Mouse (Mus musculus) left cerebral cortex, postnatal 36 days (tissue): ENCODE measurements around the gene Slc20a1. TPM values are rescaled to one million over a fixed set of nuclear protein-coding genes. Genes with fewer than 3 reads are reported as not detected.

ENCODE experiments used
- DNase-seq, 2 experiments: peaks; one replicate each; pipeline ENCODE4 v3.0.0; 2021 to 2022; ENCODE audit warnings: low spot score in 2 of 2, mixed read lengths in 1 of 2
- intact Hi-C: fragments of 180-260 bp; cut with DNase I; formaldehyde crosslinking; loops from one replicate; pipeline ENCODE4 v1.15.1; 2025
- total RNA-seq, 2 experiments: library from RNA; stranded (reverse); gene quantifications; 2 replicates each; pipeline ENCODE4 v1.2.3; 2021

Gene Slc20a1
- total RNA-seq, 2 experiments from 2014 or later: 140 to 151 TPM

GRCm38 (mm10) chr2:129244446-129245120, 46.0 kb downstream of the Slc20a1 start:
- no peak for DNase-seq
- intact Hi-C loops: loop anchor here (5.0 kb wide), 1 partner anchor 37 kb away; no protein-coding TSS in a partner anchor

DNA sequence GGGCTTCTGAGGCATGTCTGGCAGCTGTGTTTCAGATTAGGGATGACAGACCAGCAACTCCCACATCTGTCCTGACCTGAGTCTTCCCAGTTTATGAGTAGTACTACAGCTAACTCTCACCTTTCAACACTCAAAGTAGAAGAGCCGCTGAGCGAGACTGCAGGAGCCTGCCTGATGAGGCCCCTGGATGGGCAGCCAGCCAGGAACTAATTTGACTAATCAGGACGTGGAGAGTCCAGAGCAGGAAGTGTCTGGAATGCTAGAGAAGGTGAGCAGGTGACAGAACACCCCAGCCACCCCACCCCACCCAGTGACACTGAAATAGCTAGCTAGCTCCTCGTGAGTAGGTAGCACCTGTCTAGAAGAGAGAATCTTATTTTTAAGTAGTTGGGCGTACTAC, 47.1 kb downstream of the Slc20a1 start:
- intact Hi-C loops: no loop called here
- no peak for DNase-seq

DNA sequence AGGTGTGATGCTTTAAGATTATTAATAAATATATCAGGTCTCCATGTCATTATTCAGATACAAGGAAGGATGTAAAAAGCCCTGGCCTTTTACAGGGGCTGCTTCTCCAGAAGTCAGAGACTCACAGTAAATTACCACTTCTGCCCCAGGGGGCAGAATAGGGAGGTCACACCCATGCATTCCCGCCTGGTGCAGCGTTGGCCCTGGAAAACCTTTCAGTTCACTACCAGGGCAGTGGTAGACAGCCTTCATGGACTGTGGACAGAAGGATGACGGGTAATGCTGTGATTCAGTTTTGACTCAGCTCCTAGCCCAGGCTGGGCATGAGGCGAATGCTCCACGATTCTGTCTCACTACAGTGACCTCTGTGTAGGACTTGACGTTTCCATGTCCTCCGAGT, 47.9 kb downstream of the Slc20a1 start:
- intact Hi-C loops: no loop called here
- DNase-seq: no peak

- DNase-seq: no peak
- intact Hi-C loops: no loop called here
These were observed 48.4 kb downstream of the Slc20a1 start for GRCm38 (mm10) chr2:129246924-129247323.

- no peak for DNase-seq
- intact Hi-C loops: no loop called here
These were observed 49.1 kb downstream of the Slc20a1 start for GRCm38 (mm10) chr2:129247707-129248121.

- DNase-seq: no peak
- intact Hi-C loops: no loop called here
These were observed 50.8 kb downstream of the Slc20a1 start for GRCm38 (mm10) chr2:129249321-129249720.

- DNase-seq: no peak
- intact Hi-C loops: no loop called here
These were observed 54.5 kb downstream of the Slc20a1 start for GRCm38 (mm10) chr2:129252836-129253630.

GRCm38 (mm10) chr2:129253631-129253970, 55.0 kb downstream of the Slc20a1 start:
- no peak for DNase-seq
- intact Hi-C loops: no loop called here

DNA sequence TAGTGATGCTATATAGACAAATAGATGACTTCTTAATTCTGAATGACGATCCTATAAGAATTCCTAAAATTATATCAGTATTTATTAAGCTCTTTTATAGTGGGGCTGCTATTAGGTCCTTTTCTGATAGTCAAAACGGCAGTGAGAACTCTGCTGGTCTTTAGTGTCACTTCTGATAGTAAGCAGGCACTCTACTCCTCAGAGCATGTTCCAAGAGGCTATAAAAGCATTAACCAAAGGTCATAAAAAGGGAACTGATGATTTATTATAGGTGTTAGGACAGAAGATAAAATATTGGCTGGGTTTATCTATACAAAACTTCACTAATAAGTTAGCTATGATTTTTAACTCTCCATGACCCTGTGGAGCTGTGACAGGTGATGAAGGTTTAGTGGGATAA, 55.5 kb downstream of the Slc20a1 start:
- DNase-seq: no peak
- intact Hi-C loops: no loop called here

DNA sequence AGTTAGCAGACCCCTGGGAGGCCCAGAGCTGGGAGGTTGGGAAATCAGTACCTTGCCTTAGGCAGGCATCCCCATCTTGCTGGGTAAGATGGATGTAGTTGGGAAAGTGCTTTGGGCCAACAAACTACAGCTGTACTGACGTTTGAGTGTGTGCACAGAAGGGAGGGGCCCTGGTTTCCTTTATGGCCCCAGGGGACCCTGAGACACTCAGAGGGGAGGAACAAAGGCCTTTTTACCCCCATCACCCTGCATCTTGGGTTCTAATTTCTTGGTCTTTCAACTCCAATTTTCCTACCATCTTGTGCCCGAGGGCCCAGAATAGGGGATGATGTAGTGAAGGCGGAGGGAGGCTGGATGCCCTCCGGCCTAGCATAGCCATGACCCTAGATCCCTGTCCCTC, 57.4 kb downstream of the Slc20a1 start:
- intact Hi-C loops: loop anchor here (5.0 kb wide), 1 partner anchor 309 kb away; no protein-coding TSS in a partner anchor
- no peak for DNase-seq

DNA sequence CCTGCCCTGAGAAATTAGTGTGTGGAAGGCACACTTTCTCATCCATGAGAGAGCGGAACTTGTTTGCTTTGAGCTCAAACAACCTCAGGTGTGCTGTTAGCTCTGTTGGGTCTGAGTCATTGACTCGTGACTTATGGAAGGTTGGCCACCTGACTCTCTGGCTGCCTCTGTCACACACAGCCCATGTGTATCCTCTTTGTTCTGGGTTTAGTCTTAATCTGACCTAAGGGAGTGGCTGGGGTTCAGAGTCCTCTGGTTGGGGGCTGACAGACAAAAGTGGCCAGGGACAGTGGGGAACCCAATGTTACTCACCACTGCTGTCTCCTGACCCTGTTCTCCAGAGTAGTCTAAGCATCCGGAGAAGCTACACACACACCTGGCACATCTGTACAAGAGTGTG, 59.5 kb downstream of the Slc20a1 start:
- no peak for DNase-seq
- intact Hi-C loops: loop anchor here (1.0 to 5.0 kb wide), 2 partner anchors 84 to 311 kb away; no protein-coding TSS in a partner anchor

DNA sequence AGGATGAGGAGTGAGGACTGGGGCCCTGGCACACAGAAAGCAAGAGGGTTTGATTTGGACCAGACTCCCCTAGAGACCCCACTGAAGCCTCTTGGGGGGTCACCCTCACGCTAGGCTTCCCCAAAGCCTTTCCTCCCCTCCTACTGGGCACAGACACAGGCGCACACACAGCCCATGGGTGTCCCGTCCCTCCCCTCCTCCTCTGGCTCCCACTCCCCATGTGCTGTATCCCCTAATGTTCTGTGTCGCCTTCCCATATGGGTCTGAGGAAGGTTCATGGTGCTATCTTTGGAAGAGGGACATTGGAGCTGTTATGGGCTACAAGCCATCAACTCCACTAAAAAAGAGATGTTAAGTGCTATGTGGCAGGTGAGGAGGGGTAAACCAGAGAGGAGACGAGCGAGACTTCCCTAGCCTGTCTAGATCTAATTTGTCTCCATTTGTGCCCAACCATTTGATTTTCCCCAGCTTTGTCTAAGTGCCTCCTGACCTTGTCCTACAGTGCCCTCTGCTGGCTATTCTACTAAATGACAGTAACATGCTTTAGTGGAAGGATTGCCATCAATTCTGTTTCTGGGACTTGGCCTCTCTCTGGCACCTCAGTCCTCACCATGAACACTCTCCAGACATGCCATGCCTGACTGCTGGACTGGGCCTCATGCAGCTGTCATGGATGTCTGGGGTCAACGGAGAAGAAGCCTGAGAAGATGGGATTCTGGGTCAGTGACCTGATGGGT, 60.1 kb downstream of the Slc20a1 start:
- intact Hi-C loops: loop anchor here (1.0 to 5.0 kb wide), 2 partner anchors 84 to 311 kb away; no protein-coding TSS in a partner anchor
- peak; percentile 39 to 53 for DNase-seq

- intact Hi-C loops: no loop called here
- DNase-seq: no peak
These were observed 62.1 kb downstream of the Slc20a1 start for GRCm38 (mm10) chr2:129260646-129261045.

Other genes starting within 250 kb of the Slc20a1 start
- 10 to 100 TPM; 15.2 to 17.4 TPM for gene Zc3h6, start 231.4 kb upstream of the Slc20a1 start, total RNA-seq
- 1 to 10 TPM; 4.5 to 5.6 TPM for gene Gm10762, start 231.0 kb upstream of the Slc20a1 start, total RNA-seq
- under 1 TPM; 0.11 to 0.39 TPM for gene Vinac1, start 150.6 kb upstream of the Slc20a1 start, total RNA-seq
- 10 to 100 TPM; 65.0 to 73.7 TPM for gene Ttl, start 132.8 kb upstream of the Slc20a1 start, total RNA-seq
- gene Polr1b, start 97.8 kb upstream of the Slc20a1 start, total RNA-seq: 10 to 100 TPM; 19.8 to 25.9 TPM
- 10 to 100 TPM in 1 of 2 experiments, 1 to 10 TPM in 1; 9.6 to 10.9 TPM for gene Chchd5, start 69.1 kb upstream of the Slc20a1 start, total RNA-seq
- under 1 TPM; 0.66 to 0.84 TPM for gene Ckap2l, start 98.4 kb downstream of the Slc20a1 start, total RNA-seq
- under 1 TPM; 0.32 to 0.59 TPM for gene Il1a, start 111.2 kb downstream of the Slc20a1 start, total RNA-seq
- gene Il1b, start 172.4 kb downstream of the Slc20a1 start, total RNA-seq: under 1 TPM in 1 of 2 experiments, not detected in 1; 0.32 TPM